Mouse (Mus musculus): ENCODE data around the gene Srsf4. TPM values are rescaled to one million over a fixed set of nuclear protein-coding genes. Genes with fewer than 3 reads are reported as not detected.

The Srsf4 gene
- polyA plus RNA-seq (2021): 49.5 TPM

- no peak for TF ChIP-seq CTCF (IDR thresholded peaks at IDR 0.05)
- no peaks in the 10 kb centered on the region for H3K27me3 ChIP-seq
- ATAC-seq (peak; percentile 82), DNase-seq (ENCODE audit: low read depth, low spot score) (peak; percentile 42)
- CTCF ChIA-PET: no interaction called here
- POLR2A ChIA-PET: no interaction called here
- in situ Hi-C loops (cut with MboI; ENCODE audit: low pct_unique_long_range_greater_than_20kb): no loop called here
Measured at GRCm38 (mm10) chr4:131873293-131874168, at the start of gene Srsf4. Srsf4 (plus strand) TSS chr4:131873617.

GRCm38 (mm10) chr4:131824939-131825338 lies 48.5 kb upstream of the Srsf4 start:
- in situ Hi-C loops (cut with MboI; ENCODE audit: low pct_unique_long_range_greater_than_20kb): loop anchor here (25.0 kb wide), 1 partner anchor 1038 kb away; the partner anchor contains the start of gene Sdc3
- ATAC-seq (no peak), DNase-seq (ENCODE audit: low read depth, low spot score) (no peak)
- H3K27me3 ChIP-seq: no peaks in the 10 kb centered on the region
- POLR2A ChIA-PET: no interaction called here
- CTCF ChIA-PET: no interaction called here
- no peak for TF ChIP-seq CTCF (IDR thresholded peaks at IDR 0.05)

GRCm38 (mm10) chr4:131825830-131826229 lies 47.6 kb upstream of the Srsf4 start:
- ChIA-PET CTCF (no interaction called here), POLR2A (no interaction called here)
- DNase-seq (ENCODE audit: low read depth, low spot score) (no peak), ATAC-seq (no peak)
- TF ChIP-seq CTCF (IDR thresholded peaks at IDR 0.05): no peak
- in situ Hi-C loops (cut with MboI; ENCODE audit: low pct_unique_long_range_greater_than_20kb): loop anchor here (25.0 kb wide), 1 partner anchor 1039 kb away; the partner anchor contains the start of gene Sdc3
- H3K27me3 ChIP-seq: no peaks in the 10 kb centered on the region

- ATAC-seq (no peak), DNase-seq (ENCODE audit: low read depth, low spot score) (no peak)
- CTCF ChIA-PET: no interaction called here
- TF ChIP-seq CTCF (IDR thresholded peaks at IDR 0.05): no peak
- in situ Hi-C loops (cut with MboI; ENCODE audit: low pct_unique_long_range_greater_than_20kb): loop anchor here (25.0 kb wide), 1 partner anchor 1040 kb away; the partner anchor contains the start of gene Sdc3
- no peaks in the 10 kb centered on the region for H3K27me3 ChIP-seq
- POLR2A ChIA-PET: interaction anchor here (0.7 kb wide), 1 partner anchor 842 kb away, joined by 3 read pairs; no protein-coding TSS in a partner anchor
Measured at GRCm38 (mm10) chr4:131826905-131827304, 46.5 kb upstream of the Srsf4 start.

- no peaks in the 10 kb centered on the region for H3K27me3 ChIP-seq
- TF ChIP-seq CTCF (IDR thresholded peaks at IDR 0.05): no peak
- POLR2A ChIA-PET: no interaction called here
- no peak for ATAC-seq
- no peak for DNase-seq (ENCODE audit: low read depth, low spot score)
- in situ Hi-C loops (cut with MboI; ENCODE audit: low pct_unique_long_range_greater_than_20kb): loop anchor here (25.0 kb wide), 1 partner anchor 1042 kb away; the partner anchor contains the start of gene Sdc3
- CTCF ChIA-PET: no interaction called here
Measured at GRCm38 (mm10) chr4:131829123-131829522, 44.3 kb upstream of the Srsf4 start.

GRCm38 (mm10) chr4:131831546-131832045 lies 41.8 kb upstream of the Srsf4 start:
- peaks cover 15% of the 10 kb centered on the region for H3K27me3 ChIP-seq
- TF ChIP-seq CTCF (IDR thresholded peaks at IDR 0.05): no peak
- in situ Hi-C loops (cut with MboI; ENCODE audit: low pct_unique_long_range_greater_than_20kb): loop anchor here (10.0 to 25.0 kb wide), 3 partner anchors 357 to 1044 kb away; partner anchors contain the start of gene Sdc3
- ChIA-PET CTCF (no interaction called here), POLR2A (no interaction called here)
- ATAC-seq: no peak
- DNase-seq (ENCODE audit: low read depth, low spot score): no peak

- CTCF ChIA-PET: no interaction called here
- DNase-seq (ENCODE audit: low read depth, low spot score): no peak
- POLR2A ChIA-PET: no interaction called here
- H3K27me3 ChIP-seq: peaks cover 15% of the 10 kb centered on the region
- no peak for ATAC-seq
- in situ Hi-C loops (cut with MboI; ENCODE audit: low pct_unique_long_range_greater_than_20kb): loop anchor here (10.0 to 25.0 kb wide), 3 partner anchors 358 to 1046 kb away; partner anchors contain the start of gene Sdc3
- no peak for TF ChIP-seq CTCF (IDR thresholded peaks at IDR 0.05)
Measured at GRCm38 (mm10) chr4:131832759-131833407, 40.5 kb upstream of the Srsf4 start.

GRCm38 (mm10) chr4:131833971-131834609 lies 39.3 kb upstream of the Srsf4 start:
- in situ Hi-C loops (cut with MboI; ENCODE audit: low pct_unique_long_range_greater_than_20kb): loop anchor here (10.0 to 25.0 kb wide), 3 partner anchors 359 to 1047 kb away; partner anchors contain the start of gene Sdc3
- ChIA-PET CTCF (interaction anchor here (1.2 kb wide), 1 partner anchor 580 kb away, joined by 3 read pairs; no protein-coding TSS in a partner anchor), POLR2A (no interaction called here)
- ATAC-seq (no peak), DNase-seq (ENCODE audit: low read depth, low spot score) (no peak)
- peaks cover 15% of the 10 kb centered on the region for H3K27me3 ChIP-seq
- no peak for TF ChIP-seq CTCF (IDR thresholded peaks at IDR 0.05)

- ChIA-PET CTCF (no interaction called here), POLR2A (no interaction called here)
- ATAC-seq (no peak), DNase-seq (ENCODE audit: low read depth, low spot score) (no peak)
- no peak for TF ChIP-seq CTCF (IDR thresholded peaks at IDR 0.05)
- in situ Hi-C loops (cut with MboI; ENCODE audit: low pct_unique_long_range_greater_than_20kb): loop anchor here (5.0 to 25.0 kb wide), 5 partner anchors 114 to 1049 kb away; partner anchors contain the start of gene Sdc3
- peaks cover 20% of the 10 kb centered on the region for H3K27me3 ChIP-seq
Measured at GRCm38 (mm10) chr4:131836351-131836881, 37.0 kb upstream of the Srsf4 start.

All from Patski (cell line).